Mouse (Mus musculus) liver, embryonic 14.5 days (tissue): Measurements from ENCODE around the gene Ptprc.

ENCODE experiments used
- CTCF ChIP-seq: IDR thresholded peaks from 2 replicates; pipeline ENCODE4 v1.5.1; 2016; ENCODE audit warnings: antibody characterized with exemption, low read depth, control low read depth
- EP300 ChIP-seq: IDR thresholded peaks from 2 replicates; pipeline ENCODE4 v1.6.1; 2016; ENCODE audit warnings: antibody characterized with exemption, low read depth

DNA sequence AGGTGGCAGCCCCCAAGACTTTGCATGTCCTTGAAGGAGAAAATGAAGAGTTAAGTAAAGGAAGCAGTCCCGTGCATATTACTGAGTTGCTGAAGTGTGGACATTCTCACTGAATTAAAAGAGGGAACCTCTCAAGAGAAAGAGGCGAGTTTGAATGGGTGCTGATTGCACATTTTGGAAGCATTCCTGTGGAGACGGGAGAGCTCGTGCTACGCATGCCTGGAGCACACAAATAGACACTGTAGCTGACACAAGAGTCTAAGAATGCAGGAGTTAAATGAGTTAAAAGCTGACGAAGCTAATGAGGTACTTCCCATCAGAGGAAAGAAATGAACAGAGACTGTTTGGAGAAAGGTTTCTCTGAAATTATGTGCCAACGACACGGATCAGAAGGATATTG lies 48.7 kb downstream of the Ptprc start:
- TF ChIP-seq EP300 = no peak
- TF ChIP-seq CTCF = no peak
